Mouse (Mus musculus) forelimb bud, embryonic 11.5 days (tissue): ENCODE results near the gene Serpina3g.

Experiments used
- DNase-seq: peaks from one replicate; pipeline ENCODE4 v3.0.0-alpha.2; 2012; ENCODE audit warnings: low read depth, low spot score

The Serpina3g gene

DNA sequence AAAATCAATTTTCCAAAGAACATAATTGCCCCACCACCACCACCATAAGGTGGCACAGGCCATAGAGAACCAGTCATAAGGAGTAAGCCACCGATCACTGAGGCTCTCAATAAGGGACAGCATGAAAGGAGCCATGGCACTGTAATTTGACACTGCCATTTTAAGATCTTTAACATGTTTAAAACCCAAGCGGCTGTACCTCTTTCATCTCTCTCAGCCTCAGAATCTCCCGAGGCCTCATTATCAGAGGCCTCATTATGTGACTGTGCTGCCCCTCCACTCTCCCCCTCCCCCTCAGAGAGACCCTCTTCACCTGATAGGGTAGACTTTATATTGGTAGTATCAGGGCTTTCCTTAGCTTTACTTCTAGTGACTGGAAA lies 43.0 kb downstream of the Serpina3g start:
- DNase-seq, result no peak

DNA sequence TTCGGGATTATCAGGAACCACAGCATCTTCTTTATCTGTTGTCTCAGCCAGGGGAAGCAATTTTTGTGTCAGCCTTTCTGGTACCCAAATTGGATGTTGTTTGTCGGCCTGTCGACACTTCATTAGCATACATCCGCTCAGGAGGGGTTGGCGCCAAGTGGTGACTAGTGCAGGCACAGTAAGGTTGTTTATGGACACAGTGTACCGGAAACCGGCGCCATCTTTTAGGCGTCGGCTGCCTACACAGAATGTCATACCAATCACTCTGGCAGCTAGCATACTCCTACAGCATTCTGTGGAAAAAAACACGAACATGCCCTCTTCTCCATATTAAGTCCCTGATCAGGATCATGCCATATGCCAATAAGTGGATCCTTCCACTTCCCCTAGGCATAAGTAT lies 47.3 kb downstream of the Serpina3g start:
- DNase-seq, result no peak

DNA sequence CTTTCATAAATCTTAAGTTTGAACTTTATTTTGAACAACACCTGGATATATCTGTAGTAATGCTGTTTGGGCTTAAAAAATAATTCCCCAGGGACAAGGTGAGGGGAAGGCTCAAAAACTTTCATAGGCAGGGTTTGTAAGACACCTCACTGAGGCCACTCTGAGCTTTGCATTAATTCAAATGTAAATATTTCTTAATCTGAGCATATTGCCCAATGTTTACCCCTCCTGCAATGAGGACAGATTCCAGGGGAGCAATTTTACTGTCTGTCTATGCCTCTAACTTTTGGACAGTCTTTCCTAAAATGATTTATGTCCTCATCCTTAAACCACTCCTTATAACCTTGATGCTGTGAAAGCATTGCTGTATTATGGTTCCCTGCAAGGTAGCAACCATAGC lies 52.3 kb downstream of the Serpina3g start:
- DNase-seq, result no peak

DNA sequence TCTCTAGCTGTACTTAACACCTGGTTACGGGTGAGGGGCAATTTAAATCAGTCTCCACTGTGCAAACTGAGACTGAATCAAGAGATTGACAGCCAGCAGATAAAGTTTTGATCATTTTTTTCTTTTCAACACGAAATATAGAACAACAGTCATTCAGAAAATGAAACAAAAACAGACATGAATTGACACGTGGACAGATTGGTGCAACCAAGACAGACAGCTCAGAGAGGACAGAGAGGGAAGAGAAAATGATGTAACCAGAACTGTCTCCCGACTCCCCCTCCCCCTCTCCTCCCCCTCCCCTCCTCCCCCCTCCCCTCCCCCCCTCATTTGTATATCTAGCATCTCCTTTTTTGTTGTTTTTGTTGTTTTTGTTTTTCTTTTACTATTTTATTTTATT lies 53.8 kb downstream of the Serpina3g start:
- DNase-seq, result no peak
